Mouse (Mus musculus): ENCODE data around the gene Gapvd1.
A peak's percentile ranks its signal among the peaks of the same experiment; 100 is the strongest.

The Gapvd1 gene

GRCm38 (mm10) chr2:34644571-34645526 lies 110.2 kb downstream of the Gapvd1 start:
- DNase-seq (ENCODE audit: low read depth in 1 of 2, low spot score in 2 of 2), result peak in 1 of 2 experiments; percentile 5

- DNase-seq (ENCODE audit: low read depth in 1 of 2, low spot score in 2 of 2), result peak; percentile 24 to 56
These were observed 112.7 kb downstream of the Gapvd1 start for GRCm38 (mm10) chr2:34642351-34642750.

GRCm38 (mm10) chr2:34639725-34640124 lies 115.3 kb downstream of the Gapvd1 start:
- no peak for DNase-seq (ENCODE audit: low read depth in 1 of 2, low spot score in 2 of 2)

- DNase-seq (ENCODE audit: low read depth in 1 of 2, low spot score in 2 of 2), result peak; percentile 26 to 57
These were observed 115.9 kb downstream of the Gapvd1 start for GRCm38 (mm10) chr2:34638955-34639650.

GRCm38 (mm10) chr2:34635249-34636165 lies 119.5 kb downstream of the Gapvd1 start:
- DNase-seq (ENCODE audit: low read depth in 1 of 2, low spot score in 2 of 2), result no peak

- DNase-seq (ENCODE audit: low read depth in 1 of 2, low spot score in 2 of 2), result no peak
These were observed 123.0 kb downstream of the Gapvd1 start for GRCm38 (mm10) chr2:34632051-34632450.

- no peak for DNase-seq (ENCODE audit: low read depth in 1 of 2, low spot score in 2 of 2)
These were observed 124.6 kb downstream of the Gapvd1 start for GRCm38 (mm10) chr2:34630445-34630844.

GRCm38 (mm10) chr2:34629758-34630157 lies 125.3 kb downstream of the Gapvd1 start:
- no peak for DNase-seq (ENCODE audit: low read depth in 1 of 2, low spot score in 2 of 2)

- no peak for DNase-seq (ENCODE audit: low read depth in 1 of 2, low spot score in 2 of 2)
These were observed 126.0 kb downstream of the Gapvd1 start for GRCm38 (mm10) chr2:34628903-34629540.

GRCm38 (mm10) chr2:34627328-34628226 lies 127.5 kb downstream of the Gapvd1 start:
- no peak for DNase-seq (ENCODE audit: low read depth in 1 of 2, low spot score in 2 of 2)

All from monocyte, adult 2 months (primary cell).